Mouse (Mus musculus): ENCODE data around the gene Kifc3. TPM values are rescaled to one million over a fixed set of nuclear protein-coding genes. Genes with fewer than 3 reads are reported as not detected.
"Not testable (repeated sequence)": the region's sequence is repeated elsewhere in the genome, so short reads cannot be mapped to it uniquely, and the experiment has no call there.

Gene Kifc3
- total and polyA plus RNA-seq, 3 experiments, result 0.16 TPM; not detected in 2

DNA sequence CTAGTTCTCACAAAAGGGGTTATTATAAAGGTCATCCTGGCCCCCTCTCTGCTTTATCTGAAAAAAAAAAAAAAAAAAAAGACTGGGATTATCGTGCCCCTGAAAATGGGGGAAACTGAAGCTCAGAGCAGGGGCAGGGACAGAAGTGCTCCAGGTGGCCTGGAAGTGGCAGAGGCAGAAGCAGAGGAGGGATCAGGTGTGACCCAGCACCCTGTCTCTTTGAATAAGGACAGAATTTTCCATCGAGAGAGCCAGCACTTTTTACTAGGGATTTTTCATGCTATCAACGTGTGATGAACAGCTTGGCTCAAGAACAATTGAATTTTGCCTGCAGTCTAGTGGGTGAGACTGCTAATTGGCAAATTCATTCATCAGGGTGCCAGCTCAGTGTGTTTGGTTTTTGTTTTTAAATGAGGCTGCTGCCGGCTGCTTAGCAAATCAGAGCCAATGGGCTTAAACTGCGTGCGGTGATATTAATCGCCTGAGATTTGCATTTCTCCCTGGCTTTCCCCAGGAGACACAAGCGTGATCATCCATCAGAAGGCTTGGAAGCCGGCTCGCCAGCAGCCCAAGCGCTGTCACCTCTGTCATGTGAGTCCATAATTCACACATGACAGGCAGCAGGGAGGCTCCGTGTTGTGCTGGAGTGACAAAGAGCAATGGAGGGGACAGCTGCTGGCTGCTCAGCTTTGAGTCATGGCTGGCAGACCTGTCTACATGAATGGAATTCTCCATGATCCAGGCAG is 40.4 kb upstream of the Kifc3 start:
- no peaks in the 10 kb centered on the region for H3K36me3 ChIP-seq (replicated peaks)
- H3K4me3 ChIP-seq (ENCODE audit: low read depth, low read length), result no peak overlapping the region
- ATAC-seq (ENCODE audit: extremely low read depth, insufficient number of reproducible peaks, low FRiP score, poor library complexity, severe bottlenecking), result no peak
- peaks cover 4% of the 10 kb centered on the region for H3K9me3 ChIP-seq (replicated peaks)
- TF ChIP-seq GATA1 (IDR thresholded peaks at IDR 0.05; ENCODE audit: borderline replicate concordance, low read length) (no peak), CTCF (IDR thresholded peaks at IDR 0.05; ENCODE audit: low read depth, low read length) (no peak)
- H3K4me1 ChIP-seq (ENCODE audit: insufficient read depth, low read depth, low read length), result 0 out of 2 replicates have a peak, but pooled peaks cover 3% of the 10 kb centered on the region
- DNase-seq (ENCODE audit: low spot score), result no peak
- H3K27me3 ChIP-seq (ENCODE audit: insufficient read depth, low read length), result peaks cover 7% of the 10 kb centered on the region

DNA sequence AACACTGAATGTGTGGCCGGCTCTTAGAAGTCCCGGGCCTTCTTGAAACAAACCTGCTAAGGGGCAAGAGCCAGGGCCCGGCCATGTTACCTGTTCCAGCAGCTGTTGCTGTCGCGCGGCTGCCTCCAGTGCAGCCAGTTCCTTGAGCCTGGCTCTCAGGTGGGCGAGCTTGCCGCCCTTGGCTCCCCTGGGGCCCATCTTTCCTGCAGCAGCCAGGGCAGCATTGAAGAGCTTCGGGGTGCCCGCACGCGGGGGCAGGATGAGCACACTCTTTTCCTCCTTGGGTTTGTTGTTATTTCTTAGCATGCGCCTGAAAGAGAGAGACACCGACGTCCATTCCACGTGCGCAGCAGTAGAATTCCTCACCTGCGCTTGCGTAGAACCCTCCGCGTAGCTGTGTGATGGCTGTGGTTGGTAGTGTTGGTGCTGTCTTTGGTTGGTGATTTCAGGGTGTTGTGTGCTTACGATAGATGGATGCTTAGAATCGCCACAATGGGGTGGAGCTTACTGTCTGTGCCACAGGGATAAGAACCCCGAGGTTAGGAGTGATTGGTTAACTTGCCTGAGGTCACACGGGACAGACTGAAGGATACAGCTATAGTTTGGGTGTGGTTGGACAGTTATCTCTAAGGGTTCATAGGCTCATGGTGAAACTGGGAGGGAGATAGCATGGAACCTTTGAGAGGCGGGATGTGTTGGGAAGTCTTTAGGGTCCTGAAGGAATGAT is 39.6 kb upstream of the Kifc3 start:
- Histone ChIP-seq H3K9me3 (replicated peaks) (peaks cover 4% of the 10 kb centered on the region), H3K4me3 (ENCODE audit: low read depth, low read length) (no peak overlapping the region), H3K4me1 (ENCODE audit: insufficient read depth, low read depth, low read length) (0 out of 2 replicates have a peak, but pooled peaks cover 2% of the 10 kb centered on the region), H3K36me3 (replicated peaks) (no peaks in the 10 kb centered on the region), H3K27me3 (ENCODE audit: insufficient read depth, low read length) (peaks cover 3% of the 10 kb centered on the region)
- DNase-seq (ENCODE audit: low spot score), result no peak
- TF ChIP-seq CTCF (IDR thresholded peaks at IDR 0.05; ENCODE audit: low read depth, low read length) (no peak), TAL1 (conservative IDR thresholded peaks at IDR 0.05; ENCODE audit: low read depth, low read length) (no peak), POLR2AphosphoS5 (IDR thresholded peaks at IDR 0.05; ENCODE audit: insufficient replicate concordance, low read depth, low read length) (no peak), GATA2 (IDR thresholded peaks at IDR 0.05; ENCODE audit: borderline replicate concordance, low read depth, low read length) (no peak)
- ATAC-seq (ENCODE audit: extremely low read depth, insufficient number of reproducible peaks, low FRiP score, poor library complexity, severe bottlenecking), result no peak

DNA sequence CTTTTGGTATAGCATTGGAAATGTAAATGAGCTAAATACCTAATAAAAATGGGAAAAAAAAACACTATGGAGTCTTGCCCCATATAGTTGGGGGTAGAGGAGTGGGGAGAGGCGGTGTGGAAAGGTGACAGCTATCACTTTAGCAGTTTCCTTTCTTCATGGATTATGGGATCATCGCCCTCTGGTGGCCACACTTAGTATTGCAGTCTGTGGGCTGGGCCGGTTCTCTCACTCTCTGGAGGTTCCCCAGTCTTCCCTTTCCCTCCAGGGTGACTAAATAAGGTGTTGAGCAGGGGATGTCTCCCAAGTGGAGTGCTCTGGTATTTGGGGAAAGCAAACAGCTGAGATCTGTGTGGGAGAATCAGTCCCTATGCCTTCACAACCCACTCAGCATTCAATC is 33.1 kb upstream of the Kifc3 start:
- Histone ChIP-seq H3K9me3 (replicated peaks) (peaks cover under 1% of the 10 kb centered on the region), H3K27me3 (ENCODE audit: insufficient read depth, low read length) (no peaks in the 10 kb centered on the region), H3K4me1 (ENCODE audit: insufficient read depth, low read depth, low read length) (no peaks in the 10 kb centered on the region), H3K36me3 (replicated peaks) (no peaks in the 10 kb centered on the region), H3K4me3 (ENCODE audit: low read depth, low read length) (no peak overlapping the region)
- TF ChIP-seq GATA1 (IDR thresholded peaks at IDR 0.05; ENCODE audit: borderline replicate concordance, low read length) (no peak), CTCF (IDR thresholded peaks at IDR 0.05; ENCODE audit: low read depth, low read length) (peak; percentile 90)
- ATAC-seq (ENCODE audit: extremely low read depth, insufficient number of reproducible peaks, low FRiP score, poor library complexity, severe bottlenecking) (no peak), DNase-seq (ENCODE audit: low spot score) (peak; percentile 51)

DNA sequence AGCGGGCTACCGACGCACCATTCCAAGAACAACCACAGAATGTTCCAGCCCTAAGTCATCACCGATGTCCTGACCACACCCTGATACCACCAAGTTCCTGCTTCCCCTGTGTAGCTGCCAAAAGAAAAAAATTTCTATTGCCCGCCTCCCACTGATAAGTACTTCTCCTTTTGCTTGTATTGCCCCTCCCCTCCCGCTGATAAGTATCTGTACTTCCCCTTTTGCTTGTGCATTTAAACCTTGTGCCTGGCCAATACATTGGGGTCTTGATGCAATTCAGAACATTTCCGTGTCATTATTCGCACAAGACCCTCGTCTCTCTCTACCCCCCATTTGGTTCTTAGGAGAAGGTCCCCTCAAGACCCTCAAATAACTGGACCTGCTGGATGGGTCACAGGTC is 27.5 kb upstream of the Kifc3 start:
- peaks cover 15% of the 10 kb centered on the region for H3K9me3 ChIP-seq (replicated peaks)
- H3K4me3 ChIP-seq (ENCODE audit: low read depth, low read length); ATAC-seq (ENCODE audit: extremely low read depth, insufficient number of reproducible peaks, low FRiP score, poor library complexity, severe bottlenecking); H3K4me1 ChIP-seq (ENCODE audit: insufficient read depth, low read depth, low read length); H3K36me3 ChIP-seq (replicated peaks); H3K27me3 ChIP-seq (ENCODE audit: insufficient read depth, low read length); DNase-seq (ENCODE audit: low spot score): not testable (repeated sequence)

DNA sequence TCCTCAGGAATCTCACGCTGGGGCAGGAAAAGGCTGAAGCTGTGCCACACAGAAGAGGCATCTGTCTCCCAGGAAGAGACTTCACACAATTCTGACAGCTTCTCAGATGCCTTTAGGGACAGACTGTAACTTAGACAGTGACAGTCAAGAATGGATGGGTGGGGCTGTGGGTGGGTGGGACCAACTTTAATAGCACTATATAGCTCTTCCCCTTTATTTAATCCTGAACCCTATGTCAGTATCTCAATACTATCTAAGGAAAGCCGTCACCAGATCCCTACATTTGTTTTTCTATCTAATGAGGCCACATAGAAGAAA is 24.5 kb upstream of the Kifc3 start:
- Histone ChIP-seq H3K9me3 (replicated peaks) (peaks cover 15% of the 10 kb centered on the region), H3K36me3 (replicated peaks) (no peaks in the 10 kb centered on the region), H3K4me1 (ENCODE audit: insufficient read depth, low read depth, low read length) (no peaks in the 10 kb centered on the region), H3K27me3 (ENCODE audit: insufficient read depth, low read length) (peaks cover 10% of the 10 kb centered on the region), H3K4me3 (ENCODE audit: low read depth, low read length) (no peak overlapping the region)
- ATAC-seq (ENCODE audit: extremely low read depth, insufficient number of reproducible peaks, low FRiP score, poor library complexity, severe bottlenecking), result no peak
- no peak for TF ChIP-seq GATA2 (IDR thresholded peaks at IDR 0.05; ENCODE audit: borderline replicate concordance, low read depth, low read length)
- TF ChIP-seq TAL1 (conservative IDR thresholded peaks at IDR 0.05; ENCODE audit: low read depth, low read length), result no peak
- no peak for TF ChIP-seq CTCF (IDR thresholded peaks at IDR 0.05; ENCODE audit: low read depth, low read length)
- TF ChIP-seq POLR2AphosphoS5 (IDR thresholded peaks at IDR 0.05; ENCODE audit: insufficient replicate concordance, low read depth, low read length), result no peak
- TF ChIP-seq GATA1 (IDR thresholded peaks at IDR 0.05; ENCODE audit: borderline replicate concordance, low read length), result no peak
- no peak for DNase-seq (ENCODE audit: low spot score)

DNA sequence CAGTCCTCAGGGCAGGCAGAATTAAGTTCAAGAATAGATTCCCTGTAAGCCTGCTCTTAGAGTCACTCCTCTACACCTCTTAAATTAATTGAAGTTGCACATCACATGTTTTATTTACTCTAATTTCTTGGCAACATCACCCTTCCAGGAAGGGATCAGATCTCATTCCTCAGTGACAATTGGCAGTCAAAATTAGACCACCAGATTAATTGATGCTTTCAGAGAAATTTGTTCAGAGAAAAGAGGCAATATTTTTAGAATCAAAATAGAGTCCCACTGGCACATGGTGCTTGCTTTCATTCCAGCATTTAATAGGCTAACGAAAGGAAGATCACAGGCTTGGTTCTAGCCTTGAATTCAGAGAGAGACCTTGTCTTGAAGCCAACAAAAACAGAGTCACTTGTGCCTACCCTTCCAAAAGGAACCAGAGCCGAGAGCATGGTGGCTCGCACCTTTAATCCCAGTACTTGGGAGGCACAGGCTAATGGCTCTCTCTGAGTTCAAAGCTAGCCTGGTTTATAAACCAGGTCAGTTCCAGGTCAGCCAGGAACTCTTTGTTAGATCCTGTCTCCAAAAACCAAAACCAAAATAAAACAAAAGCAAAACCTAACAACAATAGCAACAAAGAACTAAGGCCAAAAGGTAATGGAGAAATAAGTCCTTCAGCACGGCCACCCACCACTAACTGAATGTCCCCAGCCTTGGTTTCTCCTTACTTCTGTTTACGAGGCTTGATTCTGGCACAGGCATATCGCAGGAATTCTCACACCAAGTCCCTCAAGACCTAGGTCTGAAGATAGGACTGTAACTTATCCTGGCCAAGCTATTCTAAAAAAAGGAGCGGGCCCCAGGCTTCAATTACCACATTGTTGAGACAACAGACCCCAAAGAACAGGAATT is 23.9 kb upstream of the Kifc3 start:
- Histone ChIP-seq H3K4me1 (ENCODE audit: insufficient read depth, low read depth, low read length) (no peaks in the 10 kb centered on the region), H3K27me3 (ENCODE audit: insufficient read depth, low read length) (peaks cover 10% of the 10 kb centered on the region), H3K4me3 (ENCODE audit: low read depth, low read length) (no peak overlapping the region), H3K36me3 (replicated peaks) (no peaks in the 10 kb centered on the region), H3K9me3 (replicated peaks) (peaks cover 15% of the 10 kb centered on the region)
- ATAC-seq (ENCODE audit: extremely low read depth, insufficient number of reproducible peaks, low FRiP score, poor library complexity, severe bottlenecking) (no peak), DNase-seq (ENCODE audit: low spot score) (no peak)
- no peak for TF ChIP-seq TAL1 (conservative IDR thresholded peaks at IDR 0.05; ENCODE audit: low read depth, low read length)
- no peak for TF ChIP-seq GATA1 (IDR thresholded peaks at IDR 0.05; ENCODE audit: borderline replicate concordance, low read length)
- no peak for TF ChIP-seq POLR2AphosphoS5 (IDR thresholded peaks at IDR 0.05; ENCODE audit: insufficient replicate concordance, low read depth, low read length)
- no peak for TF ChIP-seq CTCF (IDR thresholded peaks at IDR 0.05; ENCODE audit: low read depth, low read length)
- no peak for TF ChIP-seq GATA2 (IDR thresholded peaks at IDR 0.05; ENCODE audit: borderline replicate concordance, low read depth, low read length)
